Mouse (Mus musculus) layer of hippocampus, adult 6 months (tissue): ENCODE data around the gene Wfdc11. TPM values are rescaled to one million over a fixed set of nuclear protein-coding genes. Genes with fewer than 3 reads are reported as not detected.

Experiments
- long read RNA-seq, 2 experiments: library from polyadenylated mRNA; unstranded; transcript quantifications; one replicate each; pipeline ENCODE4 v2.0.0; 2019 to 2020
- polyA plus RNA-seq: library from polyadenylated mRNA; unstranded; fragments of <200 nt; fragmentation: Nextera tagmentation; gene quantifications from 2 replicates; pipeline ENCODE4 v1.2.3, GENCODE M21; 2021

Gene Wfdc11
- not detected in 2 replicates for polyA plus RNA-seq
- long read RNA-seq, experiment 1, result 0 reads
- long read RNA-seq, experiment 2, result 0 reads

DNA sequence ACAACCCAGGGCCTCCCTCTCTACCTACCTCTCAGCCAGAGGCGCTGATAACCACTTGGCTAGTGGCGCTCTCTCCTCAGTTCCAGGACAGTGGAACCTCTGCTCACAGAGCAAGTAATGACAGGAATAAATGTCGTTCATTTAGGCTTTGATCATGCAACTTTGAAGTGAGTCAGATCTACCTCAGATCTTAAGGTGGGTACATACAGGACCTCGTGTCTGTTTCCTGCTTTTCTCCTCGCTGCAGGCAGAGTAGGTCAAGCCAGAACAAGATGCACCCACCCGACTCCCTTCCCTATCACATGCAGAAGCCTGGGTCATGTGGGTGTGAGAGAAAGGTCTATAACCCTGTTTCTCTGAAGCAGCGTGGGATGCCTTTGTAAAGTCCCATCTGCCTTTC is at the start of gene Wfdc11:
Wfdc11 (minus strand) TSS at position 101 of the 400 bp plus-strand sequence.

DNA sequence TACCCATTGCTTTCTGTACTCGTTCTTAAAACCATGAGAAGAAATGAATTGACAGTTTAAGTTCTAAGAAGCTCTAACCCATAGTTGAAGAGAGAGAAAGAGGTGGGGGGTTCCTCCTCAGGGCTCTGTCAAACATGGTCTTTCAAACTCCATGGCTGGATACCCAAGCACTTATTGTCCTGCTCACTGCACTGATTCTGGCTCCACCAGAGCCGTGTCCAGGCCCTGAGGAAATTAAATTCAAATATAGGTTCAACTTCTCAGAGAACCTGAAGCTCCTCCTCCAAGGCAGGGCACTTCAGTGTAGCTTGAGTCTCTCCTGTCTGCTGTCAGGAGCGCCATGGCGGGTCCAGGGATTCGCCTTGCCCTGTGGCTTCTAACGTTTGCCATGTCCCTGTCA is 41.1 kb upstream of the Wfdc11 start, which contains the start of gene Spint5:
Spint5 (plus strand) TSS at position 301 of the 400 bp plus-strand sequence.

DNA sequence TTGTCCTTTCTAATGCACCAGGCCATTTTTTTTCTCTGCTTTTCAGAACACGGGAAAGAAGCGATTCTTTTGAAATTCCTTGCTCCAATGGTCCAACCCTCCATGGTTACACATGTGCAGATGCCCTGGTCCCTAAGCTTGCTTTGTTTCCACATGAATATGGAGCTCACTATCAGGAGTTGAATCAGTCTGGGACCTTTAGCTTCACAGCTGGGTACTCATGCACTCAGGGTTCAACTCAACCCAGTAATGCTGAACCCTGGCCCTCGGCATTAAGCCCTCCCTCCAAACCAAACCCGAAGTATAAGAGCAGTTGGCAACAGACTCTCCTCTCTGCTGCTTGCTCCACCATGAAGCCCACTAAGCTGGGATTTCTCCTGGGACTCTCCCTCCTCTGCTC is 24.3 kb upstream of the Wfdc11 start, which contains the start of gene Spint4:
Spint4 (plus strand) TSS at position 301 of the 400 bp plus-strand sequence.

DNA sequence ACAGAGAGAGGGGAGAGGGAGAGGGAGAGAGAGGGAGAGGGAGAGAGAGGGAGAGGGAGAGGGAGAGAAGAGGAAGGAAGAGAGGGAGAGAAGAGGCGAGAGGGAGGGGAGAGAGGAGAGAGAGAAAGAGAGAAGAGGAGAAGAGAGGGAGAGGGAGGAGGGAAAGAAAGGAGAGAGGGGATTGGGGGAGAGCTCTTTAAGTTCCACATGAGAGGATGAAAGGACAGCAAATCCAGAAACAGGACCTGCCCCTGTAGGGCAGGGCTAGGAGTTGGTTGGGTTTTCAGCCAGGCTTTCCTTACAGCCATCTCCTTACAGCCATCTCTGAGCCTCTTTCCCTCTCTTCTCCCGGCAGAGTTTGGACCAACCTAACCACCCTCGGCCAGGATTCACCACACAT is 10.9 kb upstream of the Wfdc11 start, which contains the start of gene Wfdc13:
Wfdc13 (plus strand) TSS at position 301 of the 400 bp plus-strand sequence.

DNA sequence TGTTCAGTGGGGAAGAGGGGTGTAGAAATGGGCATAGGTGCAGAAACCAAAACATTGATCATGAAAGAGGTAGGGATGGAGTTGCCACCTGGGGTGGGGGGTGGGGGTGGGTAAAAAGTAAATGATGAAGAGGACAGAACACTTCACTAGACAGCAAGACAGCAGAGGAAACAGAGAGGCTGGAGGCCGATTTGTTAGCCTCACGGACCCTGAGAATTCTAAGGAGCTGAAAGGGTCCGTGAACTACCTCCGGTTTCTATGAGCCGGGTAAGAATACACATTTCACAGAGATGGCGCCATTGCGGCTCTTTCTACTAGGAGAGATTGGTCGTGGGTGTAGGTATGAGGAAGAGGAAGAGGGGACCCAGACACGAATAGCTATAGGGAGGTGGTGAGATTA is 17.4 kb downstream of the Wfdc11 start, which contains the start of gene Wfdc9:
Wfdc9 (minus strand) TSS at position 101 of the 400 bp plus-strand sequence.

DNA sequence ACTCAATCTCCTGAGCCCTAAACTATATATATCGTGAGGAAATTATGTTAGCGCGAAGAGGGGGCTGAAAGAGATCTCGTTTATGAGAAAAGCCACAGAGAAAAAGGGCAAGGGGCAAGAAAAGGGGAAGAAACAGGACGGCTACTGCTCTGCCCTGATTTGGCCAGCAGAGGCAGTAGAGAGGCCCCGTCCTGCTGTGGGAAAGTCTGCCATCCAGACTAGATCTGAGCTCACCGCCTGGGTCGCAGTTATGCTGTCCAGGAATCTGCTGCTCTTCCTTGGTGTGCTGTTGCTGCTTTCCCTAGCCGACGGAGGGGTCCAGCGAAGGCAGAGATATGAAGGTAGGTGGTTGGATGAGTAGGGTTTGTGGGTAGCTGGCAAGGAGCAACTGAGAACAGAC is 18.0 kb downstream of the Wfdc11 start, which contains the start of gene Wfdc10:
Wfdc10 (plus strand) TSS at position 189 of the 400 bp plus-strand sequence.

DNA sequence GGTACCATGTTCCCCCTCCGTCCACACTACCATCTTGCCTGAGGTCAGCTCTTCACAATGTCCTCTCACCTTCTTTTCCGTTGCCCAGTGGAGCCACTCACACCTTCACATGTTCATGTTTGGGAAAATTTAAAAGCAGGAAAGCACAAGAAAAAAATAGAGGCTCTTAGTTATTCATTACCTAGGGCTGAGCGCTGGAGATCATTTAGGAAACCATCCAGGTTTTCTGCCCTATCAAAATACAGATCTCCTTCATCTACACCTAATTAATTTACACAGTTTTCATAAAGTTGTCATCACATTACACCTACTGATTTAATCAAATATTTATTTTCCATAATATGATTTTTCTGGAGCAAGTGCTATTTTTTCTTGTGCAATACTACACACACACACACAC is 35.2 kb downstream of the Wfdc11 start, which contains the start of gene Wfdc16:
Wfdc16 (minus strand) TSS at position 101 of the 400 bp plus-strand sequence.

DNA sequence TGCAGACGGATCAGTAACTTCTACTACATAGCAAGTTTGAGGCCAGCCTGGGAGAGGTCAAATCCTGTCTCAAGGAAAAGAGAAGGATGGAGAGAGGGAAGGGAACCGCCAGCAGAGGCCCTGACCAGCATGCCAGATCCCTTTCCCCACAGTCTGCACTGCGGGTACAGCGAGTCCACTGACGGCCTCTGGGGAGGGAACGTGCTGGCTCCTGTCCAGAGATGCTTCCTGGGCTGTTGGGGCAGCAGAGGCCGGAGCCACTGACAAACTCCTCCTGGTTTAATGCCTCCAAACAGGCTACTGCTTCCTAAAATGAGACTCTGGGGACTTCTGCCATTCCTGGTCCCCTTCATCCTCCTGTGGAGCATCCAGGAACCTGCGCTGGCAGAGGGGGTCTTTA is 60.4 kb downstream of the Wfdc11 start, which contains the start of the genes Wfdc6b and Wfdc8:
Wfdc6b (plus strand) TSS at position 52 of the 400 bp plus-strand sequence.
Wfdc8 (minus strand) TSS at position 156 of the 400 bp plus-strand sequence.

Other genes with a start within 250 kb of the Wfdc11 start
- gene Sdc4, start 230.2 kb downstream of the Wfdc11 start, polyA plus RNA-seq, result 189 and 290 TPM in 2 replicates
- 122 and 133 TPM in 2 replicates for gene Sys1, start 217.1 kb downstream of the Wfdc11 start, polyA plus RNA-seq
- 8.3 and 10.1 TPM in 2 replicates for gene Gm20458, start 213.1 kb downstream of the Wfdc11 start, polyA plus RNA-seq
- not detected in 2 replicates for gene Trp53tg5, start 200.4 kb downstream of the Wfdc11 start, polyA plus RNA-seq
- 184 and 200 TPM in 2 replicates for gene Dbndd2, start 188.0 kb downstream of the Wfdc11 start, polyA plus RNA-seq
- gene Pigt, start 176.6 kb downstream of the Wfdc11 start, polyA plus RNA-seq, result 48.8 and 68.4 TPM in 2 replicates
- 0.52 and 8.3 TPM in 2 replicates for gene Wfdc2, start 111.7 kb downstream of the Wfdc11 start, polyA plus RNA-seq
- not detected in 2 replicates for gene Spint3, start 100.6 kb downstream of the Wfdc11 start, polyA plus RNA-seq
- not detected in 2 replicates for gene Wfdc6a, start 88.6 kb downstream of the Wfdc11 start, polyA plus RNA-seq
- not detected in 2 replicates for gene Eppin, start 80.5 kb downstream of the Wfdc11 start, polyA plus RNA-seq
- gene Wfdc6b, start 60.6 kb downstream of the Wfdc11 start, polyA plus RNA-seq, result not detected in 2 replicates
- gene Wfdc8, start 60.5 kb downstream of the Wfdc11 start, polyA plus RNA-seq, result not detected in 2 replicates
- not detected in 2 replicates for gene Wfdc16, start 35.3 kb downstream of the Wfdc11 start, polyA plus RNA-seq
- gene Wfdc10, start 18.0 kb downstream of the Wfdc11 start, polyA plus RNA-seq, result not detected in 2 replicates
- gene Wfdc9, start 17.5 kb downstream of the Wfdc11 start, polyA plus RNA-seq, result not detected in 2 replicates
- gene Wfdc13, start 11.0 kb upstream of the Wfdc11 start, polyA plus RNA-seq, result not detected in 2 replicates
- gene Spint4, start 24.4 kb upstream of the Wfdc11 start, polyA plus RNA-seq, result not detected in 2 replicates
- gene Spint5, start 41.2 kb upstream of the Wfdc11 start, polyA plus RNA-seq, result not detected in 2 replicates
- gene Wfdc3, start 71.8 kb upstream of the Wfdc11 start, polyA plus RNA-seq, result 3.3 and 3.5 TPM in 2 replicates
- 4.1 and 5.2 TPM in 2 replicates for gene Dnttip1, start 71.9 kb upstream of the Wfdc11 start, polyA plus RNA-seq
- 0.83 and 0.95 TPM in 2 replicates for gene Ube2c, start 95.8 kb upstream of the Wfdc11 start, polyA plus RNA-seq
- not detected in 2 replicates for gene Tnnc2, start 105.9 kb upstream of the Wfdc11 start, polyA plus RNA-seq
- 39.6 and 48.3 TPM in 2 replicates for gene Snx21, start 111.7 kb upstream of the Wfdc11 start, polyA plus RNA-seq
- gene Acot8, start 130.8 kb upstream of the Wfdc11 start, polyA plus RNA-seq, result 19.2 and 21.1 TPM in 2 replicates
- 10.3 and 10.8 TPM in 2 replicates for gene Zswim3, start 131.0 kb upstream of the Wfdc11 start, polyA plus RNA-seq
- gene Zswim1, start 148.6 kb upstream of the Wfdc11 start, polyA plus RNA-seq, result 26.3 and 29.5 TPM in 2 replicates
- gene Spata25, start 154.4 kb upstream of the Wfdc11 start, polyA plus RNA-seq, result not detected in 2 replicates
- 131 and 133 TPM in 2 replicates for gene Ctsa, start 158.8 kb upstream of the Wfdc11 start, polyA plus RNA-seq
- 5.4 and 5.6 TPM in 2 replicates for gene Neurl2, start 159.4 kb upstream of the Wfdc11 start, polyA plus RNA-seq
- gene Pltp, start 183.6 kb upstream of the Wfdc11 start, polyA plus RNA-seq, result 123 and 144 TPM in 2 replicates
- 84.4 and 85.2 TPM in 2 replicates for gene Pcif1, start 205.2 kb upstream of the Wfdc11 start, polyA plus RNA-seq
- 8.9 and 11.8 TPM in 2 replicates for gene Zfp335, start 237.7 kb upstream of the Wfdc11 start, polyA plus RNA-seq